Mouse (Mus musculus) A20 (cell line): ENCODE measurements around the gene Gm29133.

Experiments used
- DNase-seq: peaks from one replicate; pipeline ENCODE4 v3.0.0-alpha.2; 2011; ENCODE audit warnings: low read depth, low spot score

The Gm29133 gene

GRCm38 (mm10) chr3:75747897-75748296 lies at the start of gene Gm29133:
Gene Gm29133, plus strand, starts transcription at chr3:75748197.
- no peak for DNase-seq

DNA sequence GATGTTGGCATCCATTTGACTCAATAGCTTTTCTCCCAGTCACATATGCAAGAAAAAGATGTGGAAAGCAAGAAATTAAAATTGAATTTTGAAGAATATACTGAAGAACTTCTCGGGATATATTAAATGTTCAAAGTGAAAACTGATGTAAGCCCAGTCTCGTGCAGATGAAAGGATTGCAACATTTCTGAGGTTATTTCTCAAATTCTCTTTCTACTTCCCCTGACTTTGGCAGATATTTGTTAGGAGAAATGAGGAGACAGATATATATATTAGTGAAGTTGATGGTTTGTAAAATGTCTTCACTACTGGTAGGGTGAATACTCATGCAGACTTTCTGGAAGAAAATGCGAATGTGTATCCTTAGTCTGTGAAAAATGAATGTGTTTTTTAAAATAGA lies 48.9 kb upstream of the Gm29133 start:
- no peak for DNase-seq

GRCm38 (mm10) chr3:75701336-75701735 lies 46.7 kb upstream of the Gm29133 start:
- no peak for DNase-seq

DNA sequence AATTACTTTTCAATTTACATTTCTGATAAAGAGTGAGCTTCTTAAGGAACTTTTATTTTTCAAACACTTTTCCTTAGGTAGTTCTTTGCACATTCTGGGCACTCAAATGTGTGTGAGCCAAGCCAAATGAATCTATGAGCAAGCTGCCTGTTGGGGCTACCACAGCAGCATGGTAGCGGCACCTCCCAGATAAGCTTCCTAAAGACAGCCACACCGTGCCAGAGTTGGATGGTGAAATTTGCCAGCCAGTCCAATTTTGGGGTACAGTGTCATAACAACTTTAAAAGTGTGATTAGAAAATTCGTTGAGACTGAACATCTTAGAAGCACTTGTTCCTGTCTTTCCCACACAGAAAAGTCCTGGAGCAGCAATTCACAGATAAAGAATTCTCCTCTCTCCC lies 41.5 kb upstream of the Gm29133 start:
- DNase-seq: no peak

DNA sequence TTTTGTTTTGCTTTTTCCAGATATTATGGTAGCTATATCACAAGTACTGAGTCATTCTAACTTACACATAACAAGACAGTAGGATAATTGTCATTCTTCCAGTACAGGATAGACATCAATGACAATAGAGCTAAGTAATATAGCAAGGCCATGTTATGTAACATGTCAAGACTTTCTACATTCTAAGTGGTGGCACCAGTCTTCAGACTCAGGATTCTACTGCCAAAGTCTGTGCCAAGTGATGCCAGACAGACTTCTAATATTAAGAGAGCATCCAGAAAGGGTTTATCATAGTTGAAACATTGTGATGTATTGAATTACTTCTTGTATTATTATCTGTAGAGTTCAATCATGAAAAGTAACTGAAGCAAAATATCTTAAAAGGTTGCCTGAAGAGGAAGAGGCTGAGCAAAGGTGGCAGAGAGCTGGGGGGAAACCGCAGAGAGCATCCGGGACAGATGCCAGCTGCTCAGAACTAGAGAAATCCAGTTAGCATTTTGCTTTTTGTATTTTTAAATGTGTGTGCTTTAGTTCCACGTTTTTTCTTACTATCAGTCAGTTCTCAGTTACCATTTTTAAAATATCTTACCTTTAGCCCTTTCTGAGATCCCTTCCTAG lies 34.2 kb upstream of the Gm29133 start:
- DNase-seq: no peak

- peak; percentile 50 for DNase-seq
These were observed 27.3 kb upstream of the Gm29133 start for GRCm38 (mm10) chr3:75720663-75721062.

DNA sequence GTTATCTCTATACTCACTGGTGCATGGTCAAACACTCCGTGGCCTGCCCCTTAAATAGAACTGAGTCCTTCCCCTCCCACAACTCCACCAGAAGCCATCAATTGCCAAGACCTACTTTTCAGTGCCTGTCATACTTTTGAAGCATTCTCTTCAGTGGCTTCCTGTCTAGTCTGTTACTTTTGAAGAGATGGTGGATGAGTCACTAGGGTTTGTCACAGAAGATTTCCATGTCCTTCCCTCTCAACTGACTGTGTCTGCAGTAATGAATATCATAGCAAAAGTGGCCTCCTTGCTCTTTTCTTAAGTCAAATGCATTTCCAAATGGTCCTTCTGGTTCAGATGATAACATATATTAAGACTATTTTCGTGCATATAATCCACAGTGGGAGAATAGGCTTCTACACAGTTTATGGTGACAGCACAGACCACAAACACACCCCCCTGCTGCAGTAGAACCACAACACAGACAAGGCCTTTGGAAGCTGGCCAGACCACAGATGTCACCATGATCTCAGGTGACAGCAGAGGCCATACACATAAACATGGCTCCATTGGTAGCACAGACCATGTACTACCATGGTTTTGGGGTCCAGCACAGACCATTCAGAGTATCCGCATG lies 16.9 kb upstream of the Gm29133 start:
- DNase-seq: no peak

GRCm38 (mm10) chr3:75743664-75744437 lies 4.1 kb upstream of the Gm29133 start:
- peak; percentile 85 for DNase-seq

DNA sequence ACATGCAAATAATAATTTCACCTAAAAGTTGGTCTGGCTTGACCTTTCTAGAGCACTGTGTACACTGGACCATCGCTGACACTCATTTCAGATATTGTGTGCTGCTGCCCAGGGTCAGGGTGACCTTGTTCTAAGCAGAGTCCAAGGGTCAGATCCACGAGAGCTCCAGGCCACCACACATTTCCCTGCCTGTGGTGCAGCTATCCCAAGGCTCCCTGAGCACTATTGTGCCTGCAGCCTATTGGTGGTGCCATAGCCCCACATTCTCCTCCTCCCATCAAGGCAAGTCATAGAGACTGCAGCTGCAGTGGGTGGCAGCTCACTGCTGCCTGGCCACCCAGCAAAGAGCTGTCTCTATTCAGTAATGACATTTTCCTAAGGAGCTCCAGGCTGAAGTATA lies 2.7 kb upstream of the Gm29133 start:
- DNase-seq: peak; percentile 37

GRCm38 (mm10) chr3:75763351-75763750 lies 15.4 kb downstream of the Gm29133 start:
- DNase-seq: no peak

- DNase-seq: no peak
These were observed 26.3 kb downstream of the Gm29133 start for GRCm38 (mm10) chr3:75774253-75774652.

GRCm38 (mm10) chr3:75808001-75808400 lies 60.0 kb downstream of the Gm29133 start:
- DNase-seq: no peak

- DNase-seq: no peak
These were observed 75.9 kb downstream of the Gm29133 start for GRCm38 (mm10) chr3:75823934-75824333.

DNA sequence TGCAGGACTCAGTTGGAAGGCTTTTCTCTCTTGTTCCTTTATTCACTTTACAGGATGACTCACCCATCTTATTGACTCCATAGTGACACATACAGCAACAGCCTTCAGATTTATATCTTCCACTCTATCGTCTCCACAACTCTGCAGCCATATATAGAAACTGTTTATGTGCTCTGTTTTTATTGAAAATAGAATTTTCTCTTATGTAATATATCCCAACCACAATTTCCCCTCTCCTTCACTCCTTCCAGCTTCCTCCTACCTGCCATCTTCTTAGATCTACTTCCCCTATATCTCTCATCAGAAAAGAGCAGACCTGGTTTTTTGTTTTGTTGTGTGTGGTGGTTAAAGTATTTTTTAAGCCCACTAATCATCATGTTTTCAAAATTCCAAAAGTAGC lies 76.5 kb downstream of the Gm29133 start:
- no peak for DNase-seq

- peak; percentile 61 for DNase-seq
These were observed 86.8 kb downstream of the Gm29133 start for GRCm38 (mm10) chr3:75834827-75835226.

DNA sequence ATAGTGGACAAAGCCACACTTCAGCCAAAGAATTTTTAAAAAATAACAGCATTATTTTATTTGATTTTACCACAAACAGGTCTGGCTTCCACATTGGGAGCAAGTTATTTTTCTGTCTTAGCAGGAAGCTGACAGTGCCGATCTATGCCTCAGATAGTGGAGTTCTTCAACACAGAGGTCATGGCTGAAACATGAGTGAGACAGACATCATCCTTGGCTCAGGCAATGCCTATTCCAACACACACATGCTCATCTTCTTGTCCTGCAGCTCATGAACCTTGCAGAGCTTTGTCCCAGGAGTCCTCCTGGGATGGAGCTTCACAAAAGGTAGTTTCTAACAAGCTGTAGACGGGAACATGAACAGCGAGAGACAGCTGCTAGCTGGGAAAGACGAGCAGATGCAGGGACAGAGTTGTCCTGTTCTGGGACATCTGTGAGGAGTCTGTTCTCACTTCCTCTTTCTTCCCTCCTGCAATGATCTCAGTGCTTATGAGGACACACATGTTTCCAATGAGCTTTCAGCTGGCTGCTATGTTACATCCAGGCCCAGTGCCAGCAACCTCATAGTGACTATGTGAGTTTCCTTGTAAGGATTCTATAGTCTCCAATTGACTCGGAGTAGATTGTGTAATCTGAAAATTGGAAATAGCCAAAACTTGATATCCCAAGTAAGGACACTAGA lies 87.4 kb downstream of the Gm29133 start:
- DNase-seq: peak; percentile 80
